Comparison of ENCODE assay signal across 9 mouse cellular contexts in genomic region chr11:62044627-62045026, GRCm38 (mm10).
DNase-seq lines count a peak whose midpoint lies in the region; ATAC-seq and TF ChIP-seq lines count a peak whose summit lies in the region.
"Had no signal": no experiment of that assay in that cellular context is flagged by ENCODE, and none has a peak within 500 bp of the region (broad histone marks: within the 10 kb centered on the region; RNA-seq: fewer than 3 reads in every experiment).

No protein-coding gene starts in this region.

- peak; percentile 45; the same call in 1 of the 2 replicates for ATAC-seq in cerebellum, adult (ENCODE audit: insufficient number of reproducible peaks, low FRiP score, low TSS enrichment)
- ATAC-seq in lung, postnatal 0 days, result peak; percentile 46; the same call in 1 of the 2 replicates

- no peak for DNase-seq in cerebellum, adult 11 months
- no peak for DNase-seq in left cerebral cortex, adult 2 months (ENCODE audit: extremely low spot score in 1 of 2, low spot score in 2 of 2)
- DNase-seq in left cerebral cortex, adult 18-20 months (ENCODE audit: low spot score in 2 of 2), result no peak
- DNase-seq in ZHBTc4 (ENCODE audit: low read depth, low spot score), result peak; percentile 51
- peak; percentile 50 for DNase-seq in lung, postnatal 0 days (ENCODE audit: low spot score)
- DNase-seq in yolk sac, embryonic 10.5 days (ENCODE audit: low spot score), result no peak
- no peak for DNase-seq in ovary, postnatal 36 days (ENCODE audit: low spot score)

- H3K4me2 ChIP-seq in lung, postnatal 0 days (replicated peaks; ENCODE audit: low read depth, low read length), result no peak overlapping the region
- H3K4me2 ChIP-seq: limb, embryonic 13.5 days had no signal

- TF ChIP-seq EP300 in lung, postnatal 0 days (IDR thresholded peaks at IDR 0.05), result no peak

- intact Hi-C loops in left cerebral cortex, adult 2 months (cut with DNase I), result loop anchor here (2.0 kb wide), 1 partner anchor 94 kb away; no protein-coding TSS in a partner anchor

- TF ChIP-seq CTCF in left cerebral cortex, adult 2 months (IDR thresholded peaks at IDR 0.05), result peak; percentile 53
- peak; percentile 84 for TF ChIP-seq CTCF in lung, postnatal 0 days (IDR thresholded peaks at IDR 0.05)

- H3K9ac ChIP-seq in lung, postnatal 0 days (replicated peaks; ENCODE audit: low read depth), result no peak overlapping the region
- H3K9ac ChIP-seq: limb, embryonic 13.5 days had no signal

- H3K4me3 ChIP-seq in left cerebral cortex, adult 2 months, result no peak overlapping the region
- no peak overlapping the region for H3K4me3 ChIP-seq in lung, postnatal 0 days (ENCODE audit: low read depth, low read length)
- H3K4me3 ChIP-seq: limb, embryonic 13.5 days had no signal

- WGBS in lung, postnatal 0 days, result 42% methylated on average over 3 of the region's 3 CpGs

- H3K27me3 ChIP-seq in lung, postnatal 0 days (replicated peaks; ENCODE audit: insufficient read depth, low read length), result no peaks in the 10 kb centered on the region
- H3K27me3 ChIP-seq: limb, embryonic 13.5 days had no signal

- H3K9me3 ChIP-seq in lung, postnatal 0 days (ENCODE audit: low read length), result no peaks in the 10 kb centered on the region
- H3K9me3 ChIP-seq: limb, embryonic 13.5 days had no signal

- H3K27ac ChIP-seq in left cerebral cortex, adult 2 months, result no peak overlapping the region
- no peak overlapping the region for H3K27ac ChIP-seq in lung, postnatal 0 days (ENCODE audit: low read length)
- H3K27ac ChIP-seq: limb, embryonic 13.5 days had no signal

- no peaks in the 10 kb centered on the region for H3K4me1 ChIP-seq in lung, postnatal 0 days (ENCODE audit: insufficient read depth, low read depth, low read length)
- H3K4me1 ChIP-seq: limb, embryonic 13.5 days had no signal

- H3K36me3 ChIP-seq in lung, postnatal 0 days (ENCODE audit: insufficient read depth, low read length), result no peaks in the 10 kb centered on the region
- H3K36me3 ChIP-seq: limb, embryonic 13.5 days had no signal

Comparison
In these comparisons a context has a peak if more than half of its experiments do, and no peak if none do; other contexts are left out.
1. DNase-seq: peak in ZHBTc4 (single experiment) and lung, postnatal 0 days (single experiment); none in cerebellum, adult 11 months (single experiment), left cerebral cortex, adult 2 months (0 of 2), left cerebral cortex, adult 18-20 months (0 of 2), yolk sac, embryonic 10.5 days (single experiment) and ovary, postnatal 36 days (single experiment).